Mouse (Mus musculus) small intestine, adult 2 months (tissue): ENCODE results near the gene Rgl2.

ENCODE experiments used
- CTCF ChIP-seq: fragments of 200-500 bp; IDR thresholded peaks from 2 replicates; pipeline ENCODE4 v1.5.1; 2012; ENCODE audit warnings: low read depth, mild to moderate bottlenecking, control low read depth, inconsistent platforms, low read length, moderate library complexity, mixed read lengths; ENCODE audit not compliant: insufficient replicate concordance, insufficient read length; ENCODE audit errors: extremely low read depth
- POLR2A ChIP-seq: fragments of 200-500 bp; IDR thresholded peaks from 2 replicates; pipeline ENCODE4 v1.6.1; 2012; ENCODE audit warnings: low read depth, mild to moderate bottlenecking, control low read depth, inconsistent platforms, low read length, moderate library complexity

DNA sequence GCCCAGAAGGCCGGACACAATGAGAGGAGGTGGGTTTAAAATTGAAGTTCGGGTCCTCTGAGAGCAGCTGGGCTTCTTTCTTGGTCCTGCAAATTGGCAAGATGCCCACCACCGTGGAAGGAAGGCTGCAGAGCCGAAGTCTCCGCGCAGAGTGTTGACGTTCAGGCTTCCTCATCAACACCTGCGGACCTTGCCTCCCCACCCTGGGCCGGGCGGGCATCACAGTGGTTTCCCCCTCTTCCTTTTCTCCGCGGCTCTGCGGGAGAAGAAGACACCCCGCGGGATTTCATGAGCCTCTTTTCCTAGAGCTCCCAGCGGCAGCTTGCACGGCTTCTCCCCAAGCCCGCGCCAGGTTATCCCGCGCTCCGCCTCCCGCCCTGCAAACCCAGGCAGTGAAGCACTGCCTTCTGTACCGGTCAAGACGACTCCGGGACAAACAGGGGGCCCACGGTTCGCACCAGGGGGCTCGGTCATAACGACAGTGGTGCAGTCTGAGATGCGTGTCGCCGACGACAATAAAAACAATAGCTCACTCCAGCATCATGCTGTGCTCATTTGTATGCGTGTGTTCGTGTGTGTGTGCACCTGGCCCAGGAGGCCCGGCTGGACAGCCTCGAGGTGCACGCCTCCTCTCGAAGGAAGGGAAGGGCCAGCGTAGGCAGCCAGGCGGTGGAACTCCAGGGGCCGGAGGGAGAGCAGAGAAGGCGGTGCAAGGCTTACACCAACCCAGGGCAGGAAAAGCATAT is 20.8 kb upstream of the Rgl2 start:
- TF ChIP-seq POLR2A, result no peak
- no peak for TF ChIP-seq CTCF
